Mouse (Mus musculus): ENCODE results near the gene Stard10. TPM values are rescaled to one million over a fixed set of nuclear protein-coding genes. Genes with fewer than 3 reads are reported as not detected.

Stard10 gene
- polyA plus RNA-seq, 2 experiments, result 28.1 to 30.7 TPM

DNA sequence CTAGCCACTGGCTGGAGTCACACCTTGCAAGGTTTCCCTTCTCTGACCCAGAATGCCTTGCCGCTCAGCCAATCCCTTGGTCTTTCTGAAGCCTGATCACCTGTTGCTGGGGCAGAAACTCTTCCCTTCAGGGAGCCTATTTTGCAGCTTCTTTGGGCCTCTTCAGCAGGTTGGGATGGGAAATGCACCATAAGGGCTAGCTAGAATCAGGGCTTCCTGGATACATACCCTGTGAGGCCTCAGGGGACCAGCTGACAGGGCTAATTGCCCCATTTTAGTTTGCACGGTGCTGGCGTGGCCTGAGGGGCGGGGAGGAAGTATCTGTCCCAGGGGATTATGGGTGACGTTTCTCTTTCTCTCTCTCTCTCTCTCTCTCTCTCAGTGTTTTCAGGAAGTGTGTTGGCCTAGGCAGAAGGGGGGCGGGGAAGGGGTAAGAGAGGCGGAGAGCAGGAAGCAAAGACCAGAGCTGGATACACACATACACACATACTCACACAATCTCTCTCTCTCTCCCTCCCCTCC is 60.9 kb downstream of the Stard10 start:
- Histone ChIP-seq H3K27me3 (ENCODE audit: control insufficient read depth, insufficient read depth, low read length) (no peaks in the 10 kb centered on the region), H3K9ac (ENCODE audit: low read depth, low read length, severe bottlenecking) (peak overlapping the region; percentile 2; the same call in 1 of the 2 replicates), H3K9me3 (ENCODE audit: control insufficient read depth, low read length) (no peaks in the 10 kb centered on the region), H3K27ac (replicated peaks; ENCODE audit: low read depth, low read length) (no peak overlapping the region), H3K4me2 (replicated peaks; ENCODE audit: low read depth, low read length, severe bottlenecking) (peak overlapping the region; percentile 32), H3K36me3 (ENCODE audit: control insufficient read depth, insufficient read depth, low read length) (no peaks in the 10 kb centered on the region), H3K4me1 (ENCODE audit: control insufficient read depth, insufficient read depth, low read length) (no peaks in the 10 kb centered on the region; the same call in 1 of the 2 replicates), H3K4me3 (replicated peaks; ENCODE audit: low read length) (no peak overlapping the region; the same call in 1 of the 2 replicates)
- TF ChIP-seq POLR2A (IDR thresholded peaks at IDR 0.05; ENCODE audit: borderline replicate concordance, extremely low read depth, insufficient read depth, insufficient read length), result no peak
- DNase-seq (ENCODE audit: low spot score), result peak; percentile 60
- peak; percentile 43 for ATAC-seq (ENCODE audit: low FRiP score, low read depth)
- WGBS, result 18% methylated on average over 7 of the region's 7 CpGs

GRCm38 (mm10) chr7:101378285-101378684 is 61.4 kb downstream of the Stard10 start:
- H3K27ac ChIP-seq (replicated peaks; ENCODE audit: low read depth, low read length), result no peak overlapping the region
- no peaks in the 10 kb centered on the region for H3K9me3 ChIP-seq (ENCODE audit: control insufficient read depth, low read length)
- peak overlapping the region; percentile 32 for H3K4me2 ChIP-seq (replicated peaks; ENCODE audit: low read depth, low read length, severe bottlenecking)
- no peaks in the 10 kb centered on the region; the same call in 1 of the 2 replicates for H3K4me1 ChIP-seq (ENCODE audit: control insufficient read depth, insufficient read depth, low read length)
- no peak overlapping the region; the same call in 1 of the 2 replicates for H3K4me3 ChIP-seq (replicated peaks; ENCODE audit: low read length)
- DNase-seq (ENCODE audit: low spot score) (no peak), ATAC-seq (ENCODE audit: low FRiP score, low read depth) (no peak)
- no peak overlapping the region for H3K9ac ChIP-seq (ENCODE audit: low read depth, low read length, severe bottlenecking)
- no peaks in the 10 kb centered on the region for H3K27me3 ChIP-seq (ENCODE audit: control insufficient read depth, insufficient read depth, low read length)
- no peak for TF ChIP-seq POLR2A (IDR thresholded peaks at IDR 0.05; ENCODE audit: borderline replicate concordance, extremely low read depth, insufficient read depth, insufficient read length)
- 69% methylated on average over 3 of the region's 3 CpGs for WGBS
- H3K36me3 ChIP-seq (ENCODE audit: control insufficient read depth, insufficient read depth, low read length), result no peaks in the 10 kb centered on the region

- no peak overlapping the region for H3K27ac ChIP-seq (replicated peaks; ENCODE audit: low read depth, low read length)
- WGBS, result 59% methylated on average over 5 of the region's 5 CpGs
- no peaks in the 10 kb centered on the region for H3K36me3 ChIP-seq (ENCODE audit: control insufficient read depth, insufficient read depth, low read length)
- DNase-seq (ENCODE audit: low spot score) (no peak), ATAC-seq (ENCODE audit: low FRiP score, low read depth) (no peak)
- no peaks in the 10 kb centered on the region; the same call in 1 of the 2 replicates for H3K4me1 ChIP-seq (ENCODE audit: control insufficient read depth, insufficient read depth, low read length)
- H3K27me3 ChIP-seq (ENCODE audit: control insufficient read depth, insufficient read depth, low read length), result no peaks in the 10 kb centered on the region
- TF ChIP-seq POLR2A (IDR thresholded peaks at IDR 0.05; ENCODE audit: borderline replicate concordance, extremely low read depth, insufficient read depth, insufficient read length), result no peak
- no peak overlapping the region for H3K4me3 ChIP-seq (replicated peaks; ENCODE audit: low read length)
- peak overlapping the region; percentile 32; the same call in 1 of the 2 replicates for H3K4me2 ChIP-seq (replicated peaks; ENCODE audit: low read depth, low read length, severe bottlenecking)
- H3K9ac ChIP-seq (ENCODE audit: low read depth, low read length, severe bottlenecking), result peak overlapping the region; percentile 12; the same call in 1 of the 2 replicates
- H3K9me3 ChIP-seq (ENCODE audit: control insufficient read depth, low read length), result no peaks in the 10 kb centered on the region
Measured at GRCm38 (mm10) chr7:101378796-101379465, 62.0 kb downstream of the Stard10 start.

- no peak overlapping the region for H3K4me2 ChIP-seq (replicated peaks; ENCODE audit: low read depth, low read length, severe bottlenecking)
- H3K27me3 ChIP-seq (ENCODE audit: control insufficient read depth, insufficient read depth, low read length), result no peaks in the 10 kb centered on the region
- no peaks in the 10 kb centered on the region for H3K9me3 ChIP-seq (ENCODE audit: control insufficient read depth, low read length)
- H3K36me3 ChIP-seq (ENCODE audit: control insufficient read depth, insufficient read depth, low read length), result no peaks in the 10 kb centered on the region
- no peak for TF ChIP-seq POLR2A (IDR thresholded peaks at IDR 0.05; ENCODE audit: borderline replicate concordance, extremely low read depth, insufficient read depth, insufficient read length)
- DNase-seq (ENCODE audit: low spot score) (no peak), ATAC-seq (ENCODE audit: low FRiP score, low read depth) (no peak)
- no peaks in the 10 kb centered on the region; the same call in 1 of the 2 replicates for H3K4me1 ChIP-seq (ENCODE audit: control insufficient read depth, insufficient read depth, low read length)
- H3K9ac ChIP-seq (ENCODE audit: low read depth, low read length, severe bottlenecking), result 0 out of 2 replicates have a peak overlapping the region, but pooled peaks have one; percentile 1
- H3K27ac ChIP-seq (replicated peaks; ENCODE audit: low read depth, low read length), result no peak overlapping the region
- WGBS, result 70% methylated on average over 2 of the region's 2 CpGs
- H3K4me3 ChIP-seq (replicated peaks; ENCODE audit: low read length), result no peak overlapping the region
Measured at GRCm38 (mm10) chr7:101379732-101380131, 62.8 kb downstream of the Stard10 start.

GRCm38 (mm10) chr7:101381512-101381911 is 64.6 kb downstream of the Stard10 start:
- 63% methylated on average over 6 of the region's 6 CpGs for WGBS
- Histone ChIP-seq H3K4me1 (ENCODE audit: control insufficient read depth, insufficient read depth, low read length) (peaks cover 9% of the 10 kb centered on the region; the same call in 1 of the 2 replicates), H3K4me3 (replicated peaks; ENCODE audit: low read length) (no peak overlapping the region)

More at GRCm38 (mm10) chr7:101381512-101381911, 64.6 kb downstream of the Stard10 start:
- TF ChIP-seq POLR2A (IDR thresholded peaks at IDR 0.05; ENCODE audit: borderline replicate concordance, extremely low read depth, insufficient read depth, insufficient read length), result no peak
- Histone ChIP-seq H3K27me3 (ENCODE audit: control insufficient read depth, insufficient read depth, low read length) (no peaks in the 10 kb centered on the region), H3K27ac (replicated peaks; ENCODE audit: low read depth, low read length) (no peak overlapping the region), H3K9ac (ENCODE audit: low read depth, low read length, severe bottlenecking) (no peak overlapping the region), H3K9me3 (ENCODE audit: control insufficient read depth, low read length) (no peaks in the 10 kb centered on the region), H3K4me2 (replicated peaks; ENCODE audit: low read depth, low read length, severe bottlenecking) (no peak overlapping the region), H3K36me3 (ENCODE audit: control insufficient read depth, insufficient read depth, low read length) (no peaks in the 10 kb centered on the region)
- ATAC-seq (ENCODE audit: low FRiP score, low read depth) (no peak), DNase-seq (ENCODE audit: low spot score) (no peak)
